Mouse (Mus musculus): ENCODE results near the gene Fosl2. TPM values are rescaled to one million over a fixed set of nuclear protein-coding genes. Genes with fewer than 3 reads are reported as not detected.
A peak's percentile ranks its signal among the peaks of the same experiment; 100 is the strongest.
"Not testable (repeated sequence)": the region's sequence is repeated elsewhere in the genome, so short reads cannot be mapped to it uniquely, and the experiment has no call there.

Fosl2 gene
- polyA plus RNA-seq, 1 experiment from 2014 or later: 0.35 TPM

DNA sequence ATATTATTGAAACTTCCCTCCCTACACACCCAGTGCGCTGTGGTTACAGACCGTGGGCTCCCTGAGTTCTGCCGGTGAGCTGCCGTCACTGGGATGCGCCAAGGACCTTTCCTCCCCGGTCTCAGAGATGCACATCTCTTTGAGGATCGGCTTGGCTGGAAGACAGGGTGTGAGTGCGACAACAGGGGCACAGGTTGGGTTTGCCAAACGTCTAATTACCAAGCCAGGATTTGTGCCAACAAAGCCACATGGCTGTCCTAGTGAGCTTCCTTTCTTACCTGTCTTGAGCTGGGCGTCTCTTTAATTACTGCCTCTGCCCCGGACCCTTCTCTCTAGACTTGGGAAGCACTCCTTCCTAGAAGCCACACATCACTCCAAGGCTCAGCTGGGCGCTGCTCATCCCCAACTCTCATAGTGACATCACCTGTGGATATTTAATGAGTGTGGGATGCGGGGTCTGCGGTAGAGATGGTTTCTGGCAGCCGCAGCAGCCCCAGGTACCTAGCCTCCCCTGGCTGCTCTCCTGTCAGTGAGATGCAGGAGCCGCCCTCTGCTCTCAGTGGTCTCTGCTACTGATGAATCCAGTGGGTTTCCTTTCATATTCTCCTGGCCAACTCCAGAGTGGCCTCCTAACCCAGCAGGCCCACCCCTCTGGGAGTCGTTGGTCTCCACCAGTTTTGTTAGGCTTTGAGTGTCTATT, 18.3 kb downstream of the Fosl2 start:
- no peaks in the 10 kb centered on the region for H3K36me3 ChIP-seq
- no peak for ATAC-seq
- peaks cover 19% of the 10 kb centered on the region for H3K4me1 ChIP-seq (replicated peaks)
- H3K9me3 ChIP-seq: no peaks in the 10 kb centered on the region
- peak overlapping the region; percentile 29; the same call in 1 of the 2 replicates for H3K9ac ChIP-seq (replicated peaks)
- H3K27me3 ChIP-seq: no peaks in the 10 kb centered on the region; the same call in 1 of the 2 replicates
- H3K4me3 ChIP-seq (replicated peaks): peak overlapping the region; percentile 23
- peak overlapping the region; percentile 49 for H3K4me2 ChIP-seq (replicated peaks)
- 62% methylated on average over 17 of the region's 17 CpGs for WGBS
- H3K27ac ChIP-seq: no peak overlapping the region

DNA sequence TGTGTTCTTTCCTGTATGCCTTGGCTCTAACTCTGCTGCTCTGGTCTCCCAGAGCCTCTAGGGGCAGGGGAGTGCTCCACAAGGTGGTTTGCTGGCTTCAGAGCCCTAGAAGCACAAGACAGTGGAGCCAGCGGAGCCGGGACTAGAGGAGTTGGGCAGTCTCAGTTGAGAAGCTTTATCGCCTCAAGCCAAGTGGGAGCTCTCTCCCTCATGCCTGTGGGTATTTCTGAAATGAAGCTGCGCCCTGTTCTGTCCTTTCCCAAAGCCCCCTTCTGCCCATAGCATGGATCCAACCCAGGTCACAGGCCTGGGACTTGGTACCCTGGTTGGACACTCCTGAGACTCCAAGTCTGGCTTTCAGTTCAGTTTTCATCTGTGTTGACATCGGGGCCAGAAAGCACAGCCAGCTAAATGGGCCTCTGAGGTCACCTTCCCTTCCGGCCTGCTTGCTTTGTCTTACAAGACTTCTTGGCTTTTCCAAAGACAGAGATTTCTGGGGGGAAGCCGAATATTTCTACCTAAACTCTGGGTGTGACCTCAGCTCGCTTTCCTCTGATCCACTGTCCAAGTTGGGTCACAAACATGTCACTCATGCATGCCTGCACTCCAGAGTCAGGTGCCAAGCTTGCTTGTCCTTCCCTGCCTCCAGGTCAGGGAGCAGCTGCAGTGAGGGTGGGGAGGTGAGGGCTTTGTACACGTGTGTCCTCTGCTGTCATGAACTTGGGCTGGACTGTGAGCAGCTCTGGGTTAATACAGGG, 19.5 kb downstream of the Fosl2 start:
- 84% methylated on average over 9 of the region's 9 CpGs for whole genome bisulfite sequencing
- Histone ChIP-seq H3K9ac (replicated peaks) (no peak overlapping the region), H3K4me1 (replicated peaks) (peaks cover 19% of the 10 kb centered on the region), H3K4me3 (replicated peaks) (no peak overlapping the region), H3K27ac (no peak overlapping the region), H3K4me2 (replicated peaks) (no peak overlapping the region), H3K36me3 (no peaks in the 10 kb centered on the region), H3K9me3 (no peaks in the 10 kb centered on the region), H3K27me3 (no peaks in the 10 kb centered on the region; the same call in 1 of the 2 replicates)
- no peak for ATAC-seq

DNA sequence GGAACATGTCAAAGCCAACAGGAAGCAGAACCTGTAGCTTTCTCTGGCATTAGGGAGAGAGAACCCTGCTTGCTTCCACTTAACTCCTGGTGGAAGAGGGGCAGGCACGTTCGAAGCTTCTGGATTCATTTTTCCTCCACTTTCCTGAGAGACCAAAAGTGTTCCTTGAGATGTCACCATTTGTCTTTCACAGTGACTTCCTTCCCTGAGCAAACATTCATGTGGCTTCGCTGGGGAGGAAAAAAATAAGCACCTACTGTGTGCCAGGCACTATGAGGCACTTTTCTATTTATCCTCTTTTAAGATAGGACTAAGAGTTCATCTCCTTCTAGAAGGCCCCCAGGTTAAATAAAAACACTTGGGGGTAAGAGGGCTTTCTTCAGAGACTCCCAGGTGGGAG, 20.3 kb downstream of the Fosl2 start:
- H3K4me3 ChIP-seq (replicated peaks): no peak overlapping the region
- no peaks in the 10 kb centered on the region; the same call in 1 of the 2 replicates for H3K27me3 ChIP-seq
- H3K27ac ChIP-seq: no peak overlapping the region
- ATAC-seq: no peak
- peaks cover 19% of the 10 kb centered on the region for H3K4me1 ChIP-seq (replicated peaks)
- WGBS: 80% methylated on average over 3 of the region's 3 CpGs
- no peak overlapping the region for H3K9ac ChIP-seq (replicated peaks)
- H3K36me3 ChIP-seq: no peaks in the 10 kb centered on the region
- H3K9me3 ChIP-seq: no peaks in the 10 kb centered on the region
- H3K4me2 ChIP-seq (replicated peaks): no peak overlapping the region

DNA sequence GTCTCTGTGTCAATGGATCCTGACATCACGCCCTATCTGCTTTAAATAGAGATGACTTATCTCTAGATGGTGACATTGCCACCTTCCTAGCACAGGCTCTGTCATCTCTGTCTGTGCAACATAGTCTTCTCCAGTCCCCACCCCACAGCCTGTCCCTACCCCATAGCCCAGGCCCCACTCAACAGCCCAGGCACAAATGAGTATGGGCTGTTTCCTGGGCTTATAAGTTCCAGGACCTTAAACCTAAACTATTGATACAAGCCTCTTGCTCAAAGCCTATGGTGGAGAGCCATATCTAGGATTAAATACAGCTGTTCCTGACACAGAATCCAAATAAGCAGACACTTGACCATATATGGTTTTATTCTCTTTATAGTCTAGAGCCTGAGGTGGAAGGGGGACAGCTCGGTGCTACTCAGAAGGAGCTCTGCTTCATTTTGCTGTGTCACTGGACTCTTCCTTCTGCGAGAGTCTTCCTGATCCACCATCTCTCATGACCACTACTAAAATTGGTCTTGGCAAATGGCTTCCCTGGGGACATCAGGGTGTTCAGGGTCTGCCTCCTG, 28.0 kb downstream of the Fosl2 start:
- Histone ChIP-seq H3K9me3 (no peaks in the 10 kb centered on the region), H3K27ac (no peak overlapping the region), H3K4me3 (replicated peaks) (no peak overlapping the region), H3K4me2 (replicated peaks) (no peak overlapping the region), H3K9ac (replicated peaks) (no peak overlapping the region), H3K36me3 (no peaks in the 10 kb centered on the region), H3K4me1 (replicated peaks) (no peaks in the 10 kb centered on the region), H3K27me3 (no peaks in the 10 kb centered on the region)
- no peak for ATAC-seq
- WGBS: 93% methylated on average over 3 of the region's 3 CpGs

DNA sequence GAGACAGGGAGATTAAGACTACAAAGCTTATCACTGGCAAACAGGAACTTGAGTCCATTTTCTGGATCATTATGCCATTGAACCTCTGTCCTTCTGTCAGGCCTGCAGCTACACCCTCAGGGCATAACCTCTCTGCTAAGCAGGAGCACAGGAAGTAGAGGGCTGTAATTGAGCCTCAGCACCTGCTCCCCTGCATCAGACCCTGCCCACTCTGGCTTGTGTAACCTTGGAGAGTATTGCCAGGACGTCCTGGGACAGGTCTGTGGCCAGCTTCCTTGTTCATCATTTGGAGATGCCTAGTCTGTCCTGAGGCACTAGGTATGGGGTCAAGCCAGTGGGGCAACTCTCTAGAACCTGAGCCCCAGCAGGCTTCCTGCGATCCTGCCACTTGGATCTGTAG, 36.6 kb downstream of the Fosl2 start:
- Histone ChIP-seq H3K9ac (replicated peaks) (no peak overlapping the region), H3K27ac (no peak overlapping the region), H3K4me1 (replicated peaks) (no peaks in the 10 kb centered on the region), H3K4me3 (replicated peaks) (no peak overlapping the region), H3K9me3 (no peaks in the 10 kb centered on the region), H3K36me3 (no peaks in the 10 kb centered on the region), H3K4me2 (replicated peaks) (no peak overlapping the region), H3K27me3 (no peaks in the 10 kb centered on the region)
- 81% methylated on average over 2 of the region's 2 CpGs for WGBS
- ATAC-seq: no peak

DNA sequence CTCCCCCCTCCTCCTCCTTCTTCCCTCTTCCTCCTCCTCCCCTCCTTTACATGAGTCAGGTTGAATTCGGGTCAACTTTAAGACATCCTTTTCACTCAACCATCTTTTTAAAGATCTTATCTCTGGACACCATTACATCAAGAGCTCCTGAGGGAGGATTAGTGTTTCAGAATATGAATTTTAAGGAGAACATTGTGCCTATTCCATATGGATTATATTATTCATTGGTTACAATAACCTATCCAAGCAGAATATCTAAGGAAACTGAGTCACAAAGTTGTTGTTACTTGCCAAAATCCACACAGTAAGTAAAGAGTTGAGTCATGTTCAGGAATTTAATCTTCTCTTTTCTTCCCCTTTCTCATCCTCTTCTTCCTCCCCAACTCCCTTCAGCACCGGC, 41.2 kb downstream of the Fosl2 start:
- Histone ChIP-seq H3K9me3 (no peaks in the 10 kb centered on the region), H3K9ac (replicated peaks) (no peak overlapping the region), H3K27ac (no peak overlapping the region), H3K36me3 (no peaks in the 10 kb centered on the region), H3K4me1 (replicated peaks) (no peaks in the 10 kb centered on the region), H3K27me3 (no peaks in the 10 kb centered on the region), H3K4me3 (replicated peaks) (no peak overlapping the region), H3K4me2 (replicated peaks) (no peak overlapping the region)
- no peak for ATAC-seq
- WGBS: 73% methylated on average over 2 of the region's 2 CpGs

DNA sequence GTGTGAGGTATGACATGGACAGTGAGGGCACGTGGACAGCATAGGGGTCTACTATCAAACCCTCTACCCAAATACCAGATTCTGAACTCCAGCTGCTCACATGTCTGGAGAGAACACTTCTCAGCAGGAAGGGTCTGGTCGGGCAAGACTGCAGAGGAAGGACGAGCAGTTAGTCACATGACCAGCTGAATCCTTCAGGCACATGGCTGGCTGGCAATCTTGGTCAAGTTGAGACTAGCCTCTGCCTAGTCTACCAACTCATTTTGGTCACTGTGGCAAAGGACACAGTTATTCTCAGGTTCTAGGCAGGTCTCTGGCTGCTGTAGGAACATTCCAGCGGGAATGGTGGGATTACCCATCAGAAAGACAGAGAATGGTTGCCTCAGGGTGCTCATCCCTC, 42.1 kb downstream of the Fosl2 start:
- Histone ChIP-seq H3K4me1 (replicated peaks) (no peaks in the 10 kb centered on the region), H3K9ac (replicated peaks) (no peak overlapping the region)
- 74% methylated on average over 4 of the region's 4 CpGs for WGBS

DNA sequence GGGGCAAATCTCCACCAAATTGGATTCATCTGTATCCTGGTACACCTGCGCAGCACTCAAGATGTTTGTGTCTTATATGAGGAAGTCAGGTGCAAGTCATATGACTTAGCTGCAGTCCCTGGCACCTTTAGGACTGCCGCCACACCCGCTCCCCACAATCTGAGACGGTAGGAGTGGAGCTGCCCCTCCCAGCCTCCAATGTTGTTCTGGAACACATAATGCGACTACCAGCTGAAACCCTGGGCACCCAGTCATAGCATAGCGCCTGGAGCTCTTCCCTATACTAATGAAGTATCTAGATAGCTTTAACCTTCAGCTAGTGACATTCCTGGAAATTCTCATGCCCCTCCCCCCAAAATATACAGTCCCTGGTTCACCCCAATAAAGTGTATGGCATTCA, 43.1 kb downstream of the Fosl2 start:
- WGBS: 88% methylated on average over 5 of the region's 6 CpGs
- not testable (repeated sequence) for H3K27me3 ChIP-seq; H3K9me3 ChIP-seq; H3K27ac ChIP-seq; H3K9ac ChIP-seq (replicated peaks); ATAC-seq; H3K36me3 ChIP-seq; H3K4me1 ChIP-seq (replicated peaks); H3K4me3 ChIP-seq (replicated peaks); H3K4me2 ChIP-seq (replicated peaks)

More for the DNA sequence above, 42.1 kb downstream of the Fosl2 start:
- Histone ChIP-seq H3K4me3 (replicated peaks) (no peak overlapping the region), H3K9me3 (no peaks in the 10 kb centered on the region), H3K27me3 (no peaks in the 10 kb centered on the region), H3K4me2 (replicated peaks) (no peak overlapping the region), H3K27ac (no peak overlapping the region), H3K36me3 (no peaks in the 10 kb centered on the region)
- no peak for ATAC-seq

DNA sequence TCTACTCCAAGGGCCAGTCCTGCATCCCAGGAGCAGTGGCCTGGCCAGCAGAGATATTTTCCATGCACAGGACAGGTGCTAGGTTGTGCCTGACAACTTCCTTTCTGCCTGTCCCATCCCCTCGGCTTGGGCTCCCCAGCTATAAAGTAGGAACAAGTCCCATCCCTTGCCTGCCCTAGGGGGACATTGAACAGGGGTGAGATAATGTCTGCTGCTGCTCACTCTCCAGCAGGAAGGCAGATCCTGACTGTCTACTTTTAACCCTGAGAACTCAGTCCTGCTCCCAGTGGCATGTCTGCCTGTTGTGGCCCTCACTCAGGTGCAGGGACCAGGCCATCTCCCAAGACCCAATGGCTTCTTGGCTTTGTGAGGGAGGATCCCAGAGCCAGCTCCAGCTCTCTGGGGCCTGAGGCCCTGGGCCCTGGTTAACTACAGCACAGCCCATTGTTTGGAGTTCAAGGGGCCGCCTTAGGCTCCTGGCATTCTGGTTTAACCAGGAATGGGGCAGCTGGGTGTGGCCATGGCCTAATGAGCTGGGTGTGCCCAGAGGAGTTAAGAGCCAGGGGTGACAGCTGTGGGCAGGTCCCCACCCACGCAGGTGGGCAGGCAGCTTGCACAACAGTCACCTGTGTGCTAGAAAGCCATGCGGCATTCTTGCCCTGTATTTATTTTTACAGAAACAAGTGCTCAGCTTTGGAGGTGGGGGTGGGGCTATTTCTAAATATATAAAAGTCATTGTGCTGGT, 47.5 kb downstream of the Fosl2 start:
- no peak for ATAC-seq
- Histone ChIP-seq H3K9ac (replicated peaks) (no peak overlapping the region), H3K9me3 (no peaks in the 10 kb centered on the region), H3K4me2 (replicated peaks) (no peak overlapping the region), H3K4me1 (replicated peaks) (no peaks in the 10 kb centered on the region), H3K27me3 (no peaks in the 10 kb centered on the region), H3K4me3 (replicated peaks) (no peak overlapping the region), H3K36me3 (no peaks in the 10 kb centered on the region), H3K27ac (no peak overlapping the region)
- 88% methylated on average over 4 of the region's 4 CpGs for WGBS

DNA sequence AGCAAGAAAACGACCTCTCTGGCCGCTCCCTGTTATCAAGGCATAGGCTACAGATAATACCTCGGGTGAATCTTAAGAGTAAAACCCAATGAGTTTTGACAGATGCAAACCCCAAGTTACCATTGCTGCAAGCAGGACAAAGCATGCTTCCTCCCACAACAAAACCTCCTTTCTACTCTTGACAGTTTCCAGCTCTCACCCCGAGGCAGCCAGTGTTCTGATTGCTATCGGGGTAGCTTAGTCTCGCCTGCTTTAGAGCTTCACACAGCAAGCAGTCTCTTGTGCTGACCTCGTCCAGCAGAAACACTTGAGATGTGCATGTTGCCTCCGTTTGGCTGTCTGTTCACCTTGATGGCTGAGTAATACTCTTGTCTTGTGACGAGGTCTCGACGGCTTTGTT, 52.1 kb downstream of the Fosl2 start:
- Histone ChIP-seq H3K4me1 (replicated peaks) (no peaks in the 10 kb centered on the region), H3K36me3 (no peaks in the 10 kb centered on the region), H3K4me2 (replicated peaks) (no peak overlapping the region), H3K9me3 (no peaks in the 10 kb centered on the region), H3K4me3 (replicated peaks) (no peak overlapping the region), H3K27ac (no peak overlapping the region), H3K9ac (replicated peaks) (no peak overlapping the region), H3K27me3 (no peaks in the 10 kb centered on the region)
- 52% methylated on average over 11 of the region's 11 CpGs for WGBS
- no peak for ATAC-seq

DNA sequence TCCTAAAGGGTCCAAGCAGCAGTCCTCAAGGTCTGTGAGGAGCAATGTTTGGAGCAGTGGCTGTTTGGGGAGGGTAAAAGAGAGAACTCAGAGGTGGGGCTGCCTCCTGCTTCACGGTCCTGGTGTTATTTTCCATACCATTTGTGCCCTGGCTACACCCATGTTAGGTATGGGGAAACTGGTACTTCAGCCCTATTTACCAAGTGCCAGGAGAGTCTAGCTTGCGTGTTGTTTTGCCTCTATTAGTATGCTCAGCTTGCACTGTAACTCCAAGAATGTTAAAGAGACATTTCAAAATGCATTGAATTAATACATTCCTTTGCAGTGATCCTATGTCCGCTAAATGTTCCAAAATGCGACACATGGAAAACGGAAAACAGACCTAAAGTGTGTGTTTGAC, 55.7 kb downstream of the Fosl2 start:
- no peaks in the 10 kb centered on the region for H3K4me1 ChIP-seq (replicated peaks)
- no peak overlapping the region for H3K4me2 ChIP-seq (replicated peaks)
- no peaks in the 10 kb centered on the region for H3K36me3 ChIP-seq
- H3K4me3 ChIP-seq (replicated peaks): no peak overlapping the region
- H3K9ac ChIP-seq (replicated peaks): no peak overlapping the region
- ATAC-seq: no peak
- H3K9me3 ChIP-seq: no peaks in the 10 kb centered on the region
- 89% methylated on average over 5 of the region's 5 CpGs for WGBS
- H3K27ac ChIP-seq: no peak overlapping the region
- H3K27me3 ChIP-seq: no peaks in the 10 kb centered on the region
